Mouse (Mus musculus) midbrain, embryonic 15.5 days (tissue): Measurements from ENCODE around the gene Ankrd65. TPM values are rescaled to one million over a fixed set of nuclear protein-coding genes. Genes with fewer than 3 reads are reported as not detected.

Experiments used
- ATAC-seq: fragments of 200-750 bp; cut with Nextera tagmentation; replicated peaks from 2 replicates; pipeline ENCODE4 v1.8.0; 2017; ENCODE audit warnings: moderate TSS enrichment
- H3K27ac ChIP-seq: fragments of 300-500 bp; sonication (generic); 2 replicates; pipeline ENCODE4 v1.5.1; 2015; ENCODE audit warnings: mild to moderate bottlenecking, inconsistent platforms
- H3K27me3 ChIP-seq: fragments of 300-500 bp; sonication (generic); replicated peaks from 2 replicates; pipeline ENCODE4 v1.6.1; 2015; ENCODE audit warnings: inconsistent platforms
- H3K36me3 ChIP-seq: fragments of 300-500 bp; sonication (generic); replicated peaks from 2 replicates; pipeline ENCODE4 v1.6.1; 2015; ENCODE audit warnings: inconsistent platforms
- H3K4me1 ChIP-seq: fragments of 300-500 bp; sonication (generic); 2 replicates; pipeline ENCODE4 v1.6.1; 2015; ENCODE audit warnings: inconsistent platforms
- H3K4me2 ChIP-seq: fragments of 300-500 bp; sonication (generic); 2 replicates; pipeline ENCODE4 v1.6.1; 2015; ENCODE audit warnings: inconsistent platforms, mild to moderate bottlenecking, moderate library complexity
- H3K4me3 ChIP-seq: fragments of 300-500 bp; sonication (generic); 2 replicates; pipeline ENCODE4 v1.5.1; 2015; ENCODE audit warnings: mild to moderate bottlenecking, inconsistent platforms
- H3K9ac ChIP-seq: fragments of 300-500 bp; sonication (generic); 2 replicates; pipeline ENCODE4 v1.6.1; 2015; ENCODE audit warnings: mild to moderate bottlenecking, inconsistent platforms
- H3K9me3 ChIP-seq: fragments of 300-500 bp; sonication (generic); 2 replicates; pipeline ENCODE4 v1.6.1; 2016; ENCODE audit warnings: inconsistent platforms
- WGBS: fragments of 180-500 bp; shearing (Covaris S2); methylation state at CpG from one replicate; pipeline ENCODE4 v1.1.7; 2015; ENCODE audit warnings: mixed read lengths; 5-methylcytosine and 5-hydroxymethylcytosine counted together
- polyA plus RNA-seq: library from polyadenylated mRNA; unstranded; fragments of >200 nt; fragmentation: Nextera tagmentation; extraction: Ambion mirVana; gene quantifications from 2 replicates; pipeline ENCODE4 v1.2.1, GENCODE M21; 2015

The Ankrd65 gene
- polyA plus RNA-seq, 1 experiment from 2014 or later = not detected

- ATAC-seq = no peak
- Histone ChIP-seq H3K36me3 (no peaks in the 10 kb centered on the region), H3K9ac (no peak overlapping the region), H3K27ac (no peak overlapping the region), H3K4me2 (no peak overlapping the region), H3K27me3 (no peaks in the 10 kb centered on the region), H3K9me3 (no peaks in the 10 kb centered on the region), H3K4me3 (no peak overlapping the region), H3K4me1 (peaks cover 30% of the 10 kb centered on the region)
- WGBS = 89% methylated on average over 3 of the region's 3 CpGs
Observed at GRCm38 (mm10) chr4:155762357-155762756, 27.9 kb upstream of the Ankrd65 start.

- Histone ChIP-seq H3K4me3 (peak overlapping the region; percentile 46), H3K9ac (peak overlapping the region; percentile 64), H3K27me3 (peaks cover 20% of the 10 kb centered on the region), H3K36me3 (no peaks in the 10 kb centered on the region), H3K4me1 (peaks cover 25% of the 10 kb centered on the region), H3K4me2 (peak overlapping the region; percentile 76), H3K9me3 (no peaks in the 10 kb centered on the region), H3K27ac (peak overlapping the region; percentile 67; the same call in 1 of the 2 replicates)
- ATAC-seq = no peak
- 65% methylated on average over 5 of the region's 5 CpGs for WGBS
Observed at GRCm38 (mm10) chr4:155769496-155769879, 20.8 kb upstream of the Ankrd65 start.

- Histone ChIP-seq H3K9ac (peak overlapping the region; percentile 64), H3K9me3 (no peaks in the 10 kb centered on the region), H3K4me3 (peak overlapping the region; percentile 46), H3K27ac (peak overlapping the region; percentile 67), H3K4me1 (peaks cover 29% of the 10 kb centered on the region), H3K36me3 (no peaks in the 10 kb centered on the region), H3K4me2 (peak overlapping the region; percentile 76), H3K27me3 (peaks cover 20% of the 10 kb centered on the region)
- peak; percentile 70 for ATAC-seq
- WGBS = under 1% methylated on average over 39 of the region's 39 CpGs
Observed at GRCm38 (mm10) chr4:155769880-155770512, 20.2 kb upstream of the Ankrd65 start.

- peaks cover 35% of the 10 kb centered on the region for H3K4me1 ChIP-seq
- H3K27ac ChIP-seq = no peak overlapping the region
- peak overlapping the region; percentile 64 for H3K9ac ChIP-seq
- H3K4me2 ChIP-seq = peak overlapping the region; percentile 76
- H3K36me3 ChIP-seq = no peaks in the 10 kb centered on the region
- H3K9me3 ChIP-seq = no peaks in the 10 kb centered on the region
- peak; percentile 24; the same call in 1 of the 2 replicates for ATAC-seq
- peaks cover 20% of the 10 kb centered on the region for H3K27me3 ChIP-seq
- peak overlapping the region; percentile 46 for H3K4me3 ChIP-seq
- 46% methylated on average over 24 of the region's 24 CpGs for WGBS
Observed at GRCm38 (mm10) chr4:155770626-155771025, 19.6 kb upstream of the Ankrd65 start.

- WGBS = 88% methylated on average over 2 of the region's 2 CpGs
- H3K27me3 ChIP-seq = peaks cover 20% of the 10 kb centered on the region
Observed at GRCm38 (mm10) chr4:155771706-155772105, 18.5 kb upstream of the Ankrd65 start.

GRCm38 (mm10) chr4:155772786-155773185 is 17.5 kb upstream of the Ankrd65 start:
- H3K27me3 ChIP-seq = peaks cover 20% of the 10 kb centered on the region
- whole genome bisulfite sequencing = 86% methylated on average over 13 of the region's 13 CpGs
- 0 out of 2 replicates have a peak overlapping the region, but pooled peaks have one; percentile 8 for H3K4me3 ChIP-seq
- H3K36me3 ChIP-seq = no peaks in the 10 kb centered on the region
- peaks cover 37% of the 10 kb centered on the region for H3K4me1 ChIP-seq
- H3K27ac ChIP-seq = no peak overlapping the region
- ATAC-seq = no peak
- no peaks in the 10 kb centered on the region for H3K9me3 ChIP-seq
- peak overlapping the region; percentile 80; the same call in 1 of the 2 replicates for H3K4me2 ChIP-seq
- H3K9ac ChIP-seq = no peak overlapping the region

More at GRCm38 (mm10) chr4:155771706-155772105, 18.5 kb upstream of the Ankrd65 start:
- H3K4me1 ChIP-seq = peaks cover 37% of the 10 kb centered on the region
- H3K36me3 ChIP-seq = no peaks in the 10 kb centered on the region
- peak overlapping the region; percentile 12; the same call in 1 of the 2 replicates for H3K4me2 ChIP-seq
- H3K4me3 ChIP-seq = no peak overlapping the region
- H3K9ac ChIP-seq = no peak overlapping the region
- H3K9me3 ChIP-seq = no peaks in the 10 kb centered on the region
- no peak overlapping the region for H3K27ac ChIP-seq
- no peak for ATAC-seq

- no peak for ATAC-seq
- Histone ChIP-seq H3K9me3 (no peaks in the 10 kb centered on the region), H3K9ac (peak overlapping the region; percentile 33), H3K4me2 (peak overlapping the region; percentile 80), H3K27me3 (peaks cover 20% of the 10 kb centered on the region), H3K4me3 (peak overlapping the region; percentile 44), H3K4me1 (peaks cover 37% of the 10 kb centered on the region), H3K27ac (no peak overlapping the region), H3K36me3 (no peaks in the 10 kb centered on the region)
- WGBS = 31% methylated on average over 5 of the region's 5 CpGs
Observed at GRCm38 (mm10) chr4:155773335-155774078, 16.7 kb upstream of the Ankrd65 start.

- under 1% methylated on average over 35 of the region's 35 CpGs for WGBS
- Histone ChIP-seq H3K9me3 (no peaks in the 10 kb centered on the region), H3K4me2 (peak within 1 kb of the TSS; percentile 80), H3K9ac (peak within 1 kb of the TSS; percentile 33), H3K4me3 (peak within 1 kb of the TSS; percentile 44), H3K27ac (peak within 1 kb of the TSS; percentile 65), H3K4me1 (peaks cover 36% of the 10 kb centered on the region), H3K36me3 (no peaks in the 10 kb centered on the region), H3K27me3 (peaks cover 20% of the 10 kb centered on the region)
- peak; percentile 84 for ATAC-seq
Observed at GRCm38 (mm10) chr4:155774280-155774754, 15.9 kb upstream of the Ankrd65 start, which contains the start of gene Vwa1. Gene Vwa1, minus strand, starts transcription at chr4:155774698.

GRCm38 (mm10) chr4:155774971-155775740 is 15.1 kb upstream of the Ankrd65 start:
- no peaks in the 10 kb centered on the region for H3K9me3 ChIP-seq
- 58% methylated on average over 9 of the region's 9 CpGs for WGBS
- peak overlapping the region; percentile 33 for H3K9ac ChIP-seq
- no peaks in the 10 kb centered on the region for H3K36me3 ChIP-seq
- peaks cover 28% of the 10 kb centered on the region for H3K4me1 ChIP-seq
- H3K4me3 ChIP-seq = peak overlapping the region; percentile 44
- peak; percentile 11; the same call in 1 of the 2 replicates for ATAC-seq
- H3K27ac ChIP-seq = peak overlapping the region; percentile 65
- peak overlapping the region; percentile 80 for H3K4me2 ChIP-seq
- peaks cover 20% of the 10 kb centered on the region for H3K27me3 ChIP-seq

GRCm38 (mm10) chr4:155775855-155776254 is 14.4 kb upstream of the Ankrd65 start:
- peaks cover 21% of the 10 kb centered on the region for H3K4me1 ChIP-seq
- H3K27ac ChIP-seq = 0 out of 2 replicates have a peak overlapping the region, but pooled peaks have one; percentile 65
- H3K4me3 ChIP-seq = no peak overlapping the region
- H3K9me3 ChIP-seq = no peaks in the 10 kb centered on the region
- peaks cover 20% of the 10 kb centered on the region for H3K27me3 ChIP-seq
- no peak for ATAC-seq
- H3K4me2 ChIP-seq = no peak overlapping the region
- H3K9ac ChIP-seq = 0 out of 2 replicates have a peak overlapping the region, but pooled peaks have one; percentile 33
- no peaks in the 10 kb centered on the region for H3K36me3 ChIP-seq
- 83% methylated on average over 3 of the region's 3 CpGs for WGBS

- Histone ChIP-seq H3K36me3 (no peaks in the 10 kb centered on the region), H3K4me1 (peaks cover 21% of the 10 kb centered on the region), H3K4me3 (no peak overlapping the region), H3K9me3 (no peaks in the 10 kb centered on the region), H3K9ac (no peak overlapping the region), H3K27me3 (peaks cover 17% of the 10 kb centered on the region), H3K4me2 (no peak overlapping the region), H3K27ac (peak overlapping the region; percentile 22; the same call in 1 of the 2 replicates)
- 33% methylated on average over 2 of the region's 2 CpGs for WGBS
- no peak for ATAC-seq
Observed at GRCm38 (mm10) chr4:155776704-155777335, 13.4 kb upstream of the Ankrd65 start.
